Mouse (Mus musculus): Measurements from ENCODE around the gene Tle3.

Gene Tle3

GRCm38 (mm10) chr9:61376650-61377049 is 4.5 kb downstream of the Tle3 start:
- no peak for DNase-seq (ENCODE audit: low spot score in 2 of 2)

- DNase-seq (ENCODE audit: low spot score in 2 of 2) = no peak
These were observed 5.7 kb downstream of the Tle3 start for GRCm38 (mm10) chr9:61377706-61378479.

- DNase-seq (ENCODE audit: low spot score in 2 of 2) = no peak
These were observed 6.3 kb downstream of the Tle3 start for GRCm38 (mm10) chr9:61378516-61378915.

GRCm38 (mm10) chr9:61379016-61379634 is 7.0 kb downstream of the Tle3 start:
- DNase-seq (ENCODE audit: low spot score in 2 of 2) = no peak

- DNase-seq (ENCODE audit: low spot score in 2 of 2) = no peak
These were observed 8.3 kb downstream of the Tle3 start for GRCm38 (mm10) chr9:61380258-61381062.

- no peak for DNase-seq (ENCODE audit: low spot score in 2 of 2)
These were observed 8.9 kb downstream of the Tle3 start for GRCm38 (mm10) chr9:61381063-61381408.

GRCm38 (mm10) chr9:61381445-61381844 is 9.3 kb downstream of the Tle3 start:
- no peak for DNase-seq (ENCODE audit: low spot score in 2 of 2)

GRCm38 (mm10) chr9:61382595-61383186 is 10.5 kb downstream of the Tle3 start:
- DNase-seq (ENCODE audit: low spot score in 2 of 2) = no peak

GRCm38 (mm10) chr9:61384101-61384500 is 11.9 kb downstream of the Tle3 start:
- DNase-seq (ENCODE audit: low spot score in 2 of 2) = no peak

- no peak for DNase-seq (ENCODE audit: low spot score in 2 of 2)
These were observed 12.7 kb downstream of the Tle3 start for GRCm38 (mm10) chr9:61384646-61385443.

GRCm38 (mm10) chr9:61385753-61386152 is 13.6 kb downstream of the Tle3 start:
- no peak for DNase-seq (ENCODE audit: low spot score in 2 of 2)

- no peak for DNase-seq (ENCODE audit: low spot score in 2 of 2)
These were observed 14.1 kb downstream of the Tle3 start for GRCm38 (mm10) chr9:61386314-61386713.

GRCm38 (mm10) chr9:61387797-61388196 is 15.6 kb downstream of the Tle3 start:
- DNase-seq (ENCODE audit: low spot score in 2 of 2) = no peak

GRCm38 (mm10) chr9:61388214-61388613 is 16.0 kb downstream of the Tle3 start:
- no peak for DNase-seq (ENCODE audit: low spot score in 2 of 2)

GRCm38 (mm10) chr9:61388689-61389403 is 16.7 kb downstream of the Tle3 start:
- DNase-seq (ENCODE audit: low spot score in 2 of 2) = no peak

- DNase-seq (ENCODE audit: low spot score in 2 of 2) = no peak
These were observed 17.2 kb downstream of the Tle3 start for GRCm38 (mm10) chr9:61389404-61389701.

GRCm38 (mm10) chr9:61391570-61392337 is 19.6 kb downstream of the Tle3 start:
- no peak for DNase-seq (ENCODE audit: low spot score in 2 of 2)

GRCm38 (mm10) chr9:61392338-61392620 is 20.1 kb downstream of the Tle3 start:
- DNase-seq (ENCODE audit: low spot score in 2 of 2) = no peak

- DNase-seq (ENCODE audit: low spot score in 2 of 2) = no peak
These were observed 21.0 kb downstream of the Tle3 start for GRCm38 (mm10) chr9:61393161-61393560.

GRCm38 (mm10) chr9:61393847-61394246 is 21.7 kb downstream of the Tle3 start:
- DNase-seq (ENCODE audit: low spot score in 2 of 2) = no peak

Measured in frontal cortex, postnatal 14 days (tissue).